Mouse (Mus musculus) bone marrow macrophage, adult 2 months (primary cell): ENCODE data around the gene Gm16223.

Experiments
- CTCF ChIP-seq: IDR thresholded peaks from 2 replicates; pipeline ENCODE4 v1.5.1; 2012; ENCODE audit warnings: low read depth, mild to moderate bottlenecking, low read length, moderate library complexity
- POLR2A ChIP-seq: IDR thresholded peaks from 2 replicates; pipeline ENCODE4 v1.6.1; 2012; ENCODE audit warnings: mild to moderate bottlenecking, low read depth, low read length, borderline replicate concordance

- TF ChIP-seq CTCF (no peak), POLR2A (no peak)
Observed at GRCm38 (mm10) chr5:42125562-42125961, 57.8 kb downstream of the Gm16223 start.
